Mouse (Mus musculus) midbrain, embryonic 13.5 days (tissue): ENCODE results near the gene Abcb4. TPM values are rescaled to one million over a fixed set of nuclear protein-coding genes. Genes with fewer than 3 reads are reported as not detected.
A peak's percentile ranks its signal among the peaks of the same experiment; 100 is the strongest.
"Not testable (repeated sequence)": the region's sequence is repeated elsewhere in the genome, so short reads cannot be mapped to it uniquely, and the experiment has no call there.

Experiments used
- ATAC-seq: fragments of 200-750 bp; cut with Nextera tagmentation; 2 replicates; pipeline ENCODE4 v1.8.0; 2017; ENCODE audit warnings: mild to moderate bottlenecking, moderate TSS enrichment, moderate library complexity
- H3K27ac ChIP-seq: fragments of 300-500 bp; sonication (generic); 2 replicates; pipeline ENCODE4 v1.5.1; 2015; ENCODE audit warnings: inconsistent platforms, mild to moderate bottlenecking, moderate library complexity
- H3K27me3 ChIP-seq: fragments of 300-500 bp; sonication (generic); 2 replicates; pipeline ENCODE4 v1.6.1; 2015; ENCODE audit warnings: mild to moderate bottlenecking, inconsistent platforms
- H3K36me3 ChIP-seq: fragments of 300-500 bp; sonication (generic); 2 replicates; pipeline ENCODE4 v1.6.1; 2015; ENCODE audit warnings: mild to moderate bottlenecking, inconsistent platforms
- H3K4me1 ChIP-seq: fragments of 300-500 bp; sonication (generic); replicated peaks from 2 replicates; pipeline ENCODE4 v1.6.1; 2015; ENCODE audit warnings: inconsistent platforms
- H3K4me2 ChIP-seq: fragments of 300-500 bp; sonication (generic); replicated peaks from 2 replicates; pipeline ENCODE4 v1.6.1; 2015; ENCODE audit warnings: moderate library complexity, mild to moderate bottlenecking, inconsistent platforms
- H3K4me3 ChIP-seq: fragments of 300-500 bp; sonication (generic); replicated peaks from 2 replicates; pipeline ENCODE4 v1.5.1; 2015; ENCODE audit warnings: mild to moderate bottlenecking, inconsistent platforms
- H3K9ac ChIP-seq: fragments of 300-500 bp; sonication (generic); replicated peaks from 2 replicates; pipeline ENCODE4 v1.6.1; 2015; ENCODE audit warnings: mild to moderate bottlenecking, inconsistent platforms
- H3K9me3 ChIP-seq: fragments of 300-500 bp; sonication (generic); 2 replicates; pipeline ENCODE4 v1.6.1; 2016; ENCODE audit warnings: mild to moderate bottlenecking, inconsistent platforms
- WGBS: fragments of 180-500 bp; shearing (Covaris S2); methylation state at CpG from one replicate; pipeline ENCODE4 v1.1.7; 2015; 5-methylcytosine and 5-hydroxymethylcytosine counted together
- polyA plus RNA-seq: library from polyadenylated mRNA; unstranded; fragments of >200 nt; fragmentation: Nextera tagmentation; extraction: Ambion mirVana; gene quantifications from 2 replicates; pipeline ENCODE4 v1.2.1, GENCODE M21; 2015

Abcb4 gene
- polyA plus RNA-seq, 1 experiment from 2014 or later = 0.63 TPM

GRCm38 (mm10) chr5:8917069-8917468 lies 23.6 kb downstream of the Abcb4 start:
- no peaks in the 10 kb centered on the region for H3K36me3 ChIP-seq
- H3K4me3 ChIP-seq = no peak overlapping the region
- no peaks in the 10 kb centered on the region for H3K4me1 ChIP-seq
- H3K27me3 ChIP-seq = no peaks in the 10 kb centered on the region
- 80% methylated on average over 6 of the region's 6 CpGs for WGBS
- no peaks in the 10 kb centered on the region for H3K9me3 ChIP-seq
- H3K4me2 ChIP-seq = no peak overlapping the region
- H3K9ac ChIP-seq = no peak overlapping the region
- H3K27ac ChIP-seq = no peak overlapping the region
- ATAC-seq = no peak

GRCm38 (mm10) chr5:8928440-8928839 lies 34.9 kb downstream of the Abcb4 start:
- H3K27ac ChIP-seq = no peak overlapping the region
- WGBS = 92% methylated on average over 9 of the region's 9 CpGs
- no peak for ATAC-seq

DNA sequence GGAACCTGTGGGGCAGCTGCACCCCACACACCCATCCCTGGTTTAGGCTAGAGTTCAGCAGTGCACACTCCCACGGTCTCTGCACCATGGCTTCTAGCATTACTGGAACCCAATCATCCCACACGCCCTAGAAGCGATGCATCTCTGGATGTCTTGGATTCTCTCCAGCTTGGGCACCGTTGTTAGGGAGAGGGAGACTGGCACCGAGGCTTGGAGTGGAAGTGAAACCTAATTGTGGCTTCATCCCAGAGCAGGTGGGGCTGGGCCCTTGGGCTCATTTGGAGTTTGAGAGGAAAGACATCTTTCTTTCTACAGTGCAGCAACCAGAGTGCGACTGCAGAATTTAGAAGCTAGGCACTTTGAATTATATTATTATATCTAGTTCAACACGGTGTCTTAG lies 44.4 kb downstream of the Abcb4 start:
- no peaks in the 10 kb centered on the region for H3K27me3 ChIP-seq
- no peaks in the 10 kb centered on the region for H3K36me3 ChIP-seq
- H3K9me3 ChIP-seq = no peaks in the 10 kb centered on the region
- 0 out of 2 replicates have a peak, but pooled peaks have one; percentile 3 for ATAC-seq
- H3K27ac ChIP-seq = no peak overlapping the region
- no peak overlapping the region for H3K4me3 ChIP-seq
- no peak overlapping the region for H3K4me2 ChIP-seq
- WGBS = 92% methylated on average over 7 of the region's 7 CpGs
- no peak overlapping the region for H3K9ac ChIP-seq
- no peaks in the 10 kb centered on the region for H3K4me1 ChIP-seq

More at GRCm38 (mm10) chr5:8928440-8928839, 34.9 kb downstream of the Abcb4 start:
- Histone ChIP-seq H3K9me3 (peaks cover 6% of the 10 kb centered on the region), H3K4me3 (no peak overlapping the region), H3K4me1 (no peaks in the 10 kb centered on the region), H3K27me3 (no peaks in the 10 kb centered on the region), H3K9ac (no peak overlapping the region), H3K36me3 (0 out of 2 replicates have a peak, but pooled peaks cover 4% of the 10 kb centered on the region), H3K4me2 (no peak overlapping the region)

- no CpG with 5 or more reads among the region's 1 CpGs for WGBS
- H3K9me3 ChIP-seq, H3K4me1 ChIP-seq, H3K27me3 ChIP-seq, H3K36me3 ChIP-seq, H3K4me2 ChIP-seq, H3K27ac ChIP-seq, H3K9ac ChIP-seq, H3K4me3 ChIP-seq, ATAC-seq: not testable (repeated sequence)
These were observed 47.7 kb downstream of the Abcb4 start for GRCm38 (mm10) chr5:8941266-8941665.

DNA sequence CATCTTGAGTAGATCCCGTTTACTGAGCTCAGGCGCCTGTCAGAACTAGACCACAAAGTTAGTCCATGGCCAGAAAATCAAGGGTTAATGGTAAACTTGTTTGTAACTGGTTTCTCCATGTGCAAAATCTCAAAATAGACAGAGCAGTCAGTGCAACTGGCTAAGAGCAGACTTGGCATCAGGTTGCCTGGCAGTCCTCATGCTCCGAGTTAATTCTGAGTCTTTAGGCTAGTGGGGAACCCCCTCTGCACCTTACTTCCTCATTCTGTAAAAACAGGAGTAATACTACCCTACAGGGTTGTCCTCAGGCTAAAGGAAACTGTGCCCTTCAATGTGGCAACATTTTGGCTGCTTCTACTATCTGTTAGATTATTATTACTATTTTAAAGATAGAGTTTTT lies 50.3 kb downstream of the Abcb4 start:
- H3K4me2 ChIP-seq = no peak overlapping the region
- no peak overlapping the region for H3K4me3 ChIP-seq
- H3K9ac ChIP-seq = no peak overlapping the region
- 91% methylated on average over 3 of the region's 3 CpGs for WGBS
- no peak overlapping the region for H3K27ac ChIP-seq
- no peaks in the 10 kb centered on the region for H3K36me3 ChIP-seq
- no peaks in the 10 kb centered on the region for H3K27me3 ChIP-seq
- no peak for ATAC-seq
- no peaks in the 10 kb centered on the region for H3K4me1 ChIP-seq
- no peaks in the 10 kb centered on the region for H3K9me3 ChIP-seq

DNA sequence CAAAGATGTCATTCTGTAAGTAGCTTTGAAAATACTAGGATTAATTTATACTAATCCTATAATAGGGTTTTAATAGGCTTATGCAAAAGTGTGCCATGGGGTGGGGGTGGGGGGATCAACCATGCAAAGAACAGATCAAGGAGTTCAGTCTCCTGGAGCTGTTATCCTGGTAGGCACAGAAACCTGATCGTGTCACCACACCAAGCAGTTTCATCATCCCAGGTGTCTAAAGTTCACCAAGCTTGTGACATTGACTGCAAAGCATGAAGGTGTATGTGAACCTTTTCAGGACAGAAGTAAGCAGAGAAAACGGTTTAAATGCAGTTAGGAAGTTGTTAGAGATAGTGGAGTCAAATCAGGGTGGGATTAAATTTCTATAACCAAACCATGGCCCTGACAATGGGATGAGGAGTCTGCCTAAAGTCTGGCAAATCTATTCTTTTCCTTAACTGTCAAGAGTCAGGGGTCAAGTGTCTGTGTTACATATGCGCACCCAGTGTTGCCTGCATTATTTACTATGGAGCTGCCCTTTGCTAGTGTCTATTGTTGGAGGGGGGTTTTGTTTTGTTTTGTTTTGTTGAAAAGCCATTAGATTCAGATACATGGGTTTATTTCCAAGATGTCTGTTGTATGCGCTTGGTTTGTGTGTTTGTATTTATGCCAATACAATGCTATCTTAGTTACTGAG lies 54.0 kb downstream of the Abcb4 start:
- no peaks in the 10 kb centered on the region for H3K36me3 ChIP-seq
- ATAC-seq = peak; percentile 34; the same call in 1 of the 2 replicates
- no peaks in the 10 kb centered on the region for H3K9me3 ChIP-seq
- no peaks in the 10 kb centered on the region for H3K27me3 ChIP-seq
- no peak overlapping the region for H3K4me3 ChIP-seq
- H3K4me1 ChIP-seq = no peaks in the 10 kb centered on the region
- 52% methylated on average over 4 of the region's 4 CpGs for WGBS
- no peak overlapping the region for H3K9ac ChIP-seq
- no peak overlapping the region for H3K27ac ChIP-seq
- no peak overlapping the region for H3K4me2 ChIP-seq

DNA sequence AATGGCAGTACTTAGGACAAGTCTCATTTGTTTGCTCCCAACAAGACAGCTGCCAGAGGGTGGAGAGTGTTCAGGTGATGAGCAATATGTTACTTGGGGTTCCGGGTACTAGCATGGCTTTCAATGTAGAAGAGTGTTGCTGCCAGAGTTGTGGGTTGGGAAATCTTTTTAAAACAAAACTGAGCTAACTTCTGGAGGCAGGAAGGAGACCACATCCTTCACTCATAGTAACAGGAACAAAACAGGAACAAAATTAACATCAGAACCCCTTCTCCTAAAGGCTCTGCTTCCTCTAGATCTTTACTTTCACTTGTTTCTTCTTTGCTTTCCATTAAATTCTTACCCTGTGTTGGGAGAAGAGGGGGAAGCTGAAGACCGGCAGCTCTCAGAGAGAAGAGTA lies 60.1 kb downstream of the Abcb4 start:
- Histone ChIP-seq H3K27me3 (no peaks in the 10 kb centered on the region), H3K4me2 (no peak overlapping the region), H3K27ac (no peak overlapping the region), H3K9me3 (no peaks in the 10 kb centered on the region), H3K36me3 (no peaks in the 10 kb centered on the region), H3K4me1 (no peaks in the 10 kb centered on the region), H3K4me3 (no peak overlapping the region), H3K9ac (no peak overlapping the region)
- 98% methylated on average over 2 of the region's 2 CpGs for WGBS
- no peak for ATAC-seq

GRCm38 (mm10) chr5:8955544-8955943 lies 62.0 kb downstream of the Abcb4 start:
- Histone ChIP-seq H3K4me3 (no peak overlapping the region), H3K9me3 (no peaks in the 10 kb centered on the region), H3K36me3 (no peaks in the 10 kb centered on the region), H3K4me2 (no peak overlapping the region), H3K9ac (no peak overlapping the region), H3K27me3 (no peaks in the 10 kb centered on the region), H3K4me1 (no peaks in the 10 kb centered on the region), H3K27ac (no peak overlapping the region)
- no peak for ATAC-seq
- WGBS = 96% methylated on average over 3 of the region's 3 CpGs

DNA sequence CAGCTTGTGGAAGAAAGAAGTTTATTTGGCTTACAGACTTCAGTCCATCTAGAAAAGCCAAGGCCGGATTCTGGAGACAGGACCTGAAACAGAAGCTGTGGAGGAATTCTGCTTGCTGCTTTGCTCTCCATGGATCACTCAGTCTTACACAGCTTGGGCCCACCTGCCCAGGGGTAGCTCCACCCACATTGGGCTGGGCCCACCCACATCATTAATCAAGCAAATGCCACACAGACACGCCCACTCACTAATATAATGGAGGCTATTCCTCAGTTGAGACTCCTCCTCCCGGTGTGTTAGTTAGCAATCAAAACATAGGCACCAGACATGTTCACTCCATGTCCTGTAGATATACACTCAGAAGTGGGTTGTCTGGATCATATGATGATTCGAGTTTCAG lies 67.0 kb downstream of the Abcb4 start:
- Histone ChIP-seq H3K27me3 (no peaks in the 10 kb centered on the region), H3K4me1 (no peaks in the 10 kb centered on the region), H3K27ac (no peak overlapping the region), H3K4me2 (no peak overlapping the region), H3K36me3 (peaks cover 18% of the 10 kb centered on the region), H3K9me3 (no peaks in the 10 kb centered on the region), H3K4me3 (no peak overlapping the region), H3K9ac (no peak overlapping the region)
- ATAC-seq = 0 out of 2 replicates have a peak, but pooled peaks have one; percentile 14
- WGBS = 87% methylated on average over 4 of the region's 4 CpGs

GRCm38 (mm10) chr5:8964487-8964886 lies 71.0 kb downstream of the Abcb4 start:
- Histone ChIP-seq H3K36me3 (peaks cover 48% of the 10 kb centered on the region), H3K4me3 (no peak overlapping the region), H3K27me3 (no peaks in the 10 kb centered on the region), H3K9ac (no peak overlapping the region), H3K4me2 (no peak overlapping the region), H3K4me1 (no peaks in the 10 kb centered on the region), H3K27ac (no peak overlapping the region), H3K9me3 (no peaks in the 10 kb centered on the region)
- 92% methylated on average over 5 of the region's 5 CpGs for WGBS
- ATAC-seq = no peak

DNA sequence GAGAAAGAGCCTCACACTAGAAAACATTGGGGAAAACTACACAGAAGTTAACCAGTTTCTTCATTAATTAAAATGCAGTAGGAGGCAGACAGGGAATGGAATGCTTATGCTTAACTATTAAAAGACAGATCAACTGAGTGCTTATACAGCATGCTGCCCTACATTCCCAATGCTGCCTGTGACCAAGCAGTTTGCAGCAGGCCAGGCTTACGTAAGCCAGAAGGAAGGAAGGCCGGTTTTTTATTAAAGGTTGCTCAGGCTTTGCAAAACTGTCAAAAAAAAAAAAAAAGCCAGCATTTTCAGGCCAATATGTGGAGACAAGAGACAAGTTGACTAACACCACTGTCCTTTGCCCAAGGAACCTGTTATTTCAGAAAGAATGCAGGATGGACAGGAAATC lies 77.2 kb downstream of the Abcb4 start:
- ATAC-seq = no peak
- Histone ChIP-seq H3K4me3 (no peak overlapping the region), H3K36me3 (peaks cover 58% of the 10 kb centered on the region), H3K9ac (no peak overlapping the region), H3K9me3 (no peaks in the 10 kb centered on the region), H3K27me3 (no peaks in the 10 kb centered on the region), H3K4me1 (no peaks in the 10 kb centered on the region), H3K27ac (no peak overlapping the region), H3K4me2 (no peak overlapping the region)
- 89% methylated on average over 2 of the region's 2 CpGs for WGBS

GRCm38 (mm10) chr5:8972355-8972754 lies 78.8 kb downstream of the Abcb4 start:
- H3K4me2 ChIP-seq = no peak overlapping the region
- no peaks in the 10 kb centered on the region for H3K27me3 ChIP-seq
- no peaks in the 10 kb centered on the region for H3K9me3 ChIP-seq
- no peak overlapping the region for H3K4me3 ChIP-seq
- ATAC-seq = no peak
- WGBS = 37% methylated on average over 7 of the region's 7 CpGs
- no peak overlapping the region for H3K9ac ChIP-seq
- no peaks in the 10 kb centered on the region for H3K4me1 ChIP-seq
- peaks cover 46% of the 10 kb centered on the region for H3K36me3 ChIP-seq
- no peak overlapping the region for H3K27ac ChIP-seq

DNA sequence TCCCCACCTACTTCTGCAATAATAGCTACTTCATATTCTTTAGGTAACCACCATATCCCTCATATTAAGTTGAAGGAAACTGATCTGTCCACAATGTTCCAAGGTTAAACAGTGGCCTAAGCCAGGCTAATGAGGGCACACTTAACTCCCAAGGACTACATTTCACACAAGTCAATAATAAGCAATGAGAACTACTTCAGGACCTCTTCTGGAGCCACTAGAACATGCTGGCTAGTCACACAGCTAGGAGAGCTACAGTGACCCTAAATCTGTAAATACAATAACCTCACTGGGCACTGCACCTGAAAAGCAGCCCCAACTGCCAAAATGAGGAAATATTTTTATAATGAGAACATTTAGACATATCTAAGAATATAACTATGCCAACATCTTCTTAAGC lies 81.2 kb downstream of the Abcb4 start:
- no peaks in the 10 kb centered on the region for H3K4me1 ChIP-seq
- no peak overlapping the region for H3K4me2 ChIP-seq
- no peaks in the 10 kb centered on the region for H3K27me3 ChIP-seq
- H3K27ac ChIP-seq = no peak overlapping the region
- no peak overlapping the region for H3K4me3 ChIP-seq
- H3K9me3 ChIP-seq = no peaks in the 10 kb centered on the region
- peaks cover 27% of the 10 kb centered on the region for H3K36me3 ChIP-seq
- no peak overlapping the region for H3K9ac ChIP-seq
- ATAC-seq = no peak
